Mouse (Mus musculus): ENCODE data around the gene Cmc1. TPM values are rescaled to one million over a fixed set of nuclear protein-coding genes. Genes with fewer than 3 reads are reported as not detected.

The Cmc1 gene
- total RNA-seq, 2 experiments from 2014 or later, result 13.8 TPM

GRCm38 (mm10) chr9:118040218-118041021, 109.6 kb downstream of the Cmc1 start, which contains the start of gene Azi2:
Gene Azi2, plus strand, starts transcription at chr9:118040499.
- peak; percentile 99 for DNase-seq (ENCODE audit: low spot score in 2 of 2)

GRCm38 (mm10) chr9:118034990-118035389, 115.0 kb downstream of the Cmc1 start:
- DNase-seq (ENCODE audit: low spot score in 2 of 2), result no peak

DNA sequence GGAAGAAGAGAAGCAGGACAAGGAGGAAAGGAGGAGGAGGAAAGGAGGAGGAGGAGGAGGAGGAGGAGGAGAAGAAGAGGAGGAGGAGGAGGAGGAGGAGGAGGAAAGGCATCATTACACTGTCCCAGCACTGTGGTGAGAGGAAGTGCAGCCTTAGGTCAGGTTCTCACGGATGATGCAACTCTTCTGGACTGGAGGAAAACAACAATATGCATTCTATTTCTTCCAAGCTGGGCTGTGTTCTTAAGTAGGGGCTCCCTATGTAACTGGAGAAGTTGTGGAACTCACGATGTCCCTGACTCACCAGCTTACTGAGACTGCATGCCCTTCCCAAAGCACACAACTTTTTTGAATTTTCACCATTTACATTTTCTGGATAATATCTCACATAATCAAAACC, 118.3 kb downstream of the Cmc1 start:
- DNase-seq (ENCODE audit: low spot score in 2 of 2), result no peak

- DNase-seq (ENCODE audit: low spot score in 2 of 2), result no peak
Measured at GRCm38 (mm10) chr9:118030252-118030651, 119.7 kb downstream of the Cmc1 start.

- DNase-seq (ENCODE audit: low spot score in 2 of 2), result no peak
Measured at GRCm38 (mm10) chr9:118029490-118029889, 120.5 kb downstream of the Cmc1 start.

DNA sequence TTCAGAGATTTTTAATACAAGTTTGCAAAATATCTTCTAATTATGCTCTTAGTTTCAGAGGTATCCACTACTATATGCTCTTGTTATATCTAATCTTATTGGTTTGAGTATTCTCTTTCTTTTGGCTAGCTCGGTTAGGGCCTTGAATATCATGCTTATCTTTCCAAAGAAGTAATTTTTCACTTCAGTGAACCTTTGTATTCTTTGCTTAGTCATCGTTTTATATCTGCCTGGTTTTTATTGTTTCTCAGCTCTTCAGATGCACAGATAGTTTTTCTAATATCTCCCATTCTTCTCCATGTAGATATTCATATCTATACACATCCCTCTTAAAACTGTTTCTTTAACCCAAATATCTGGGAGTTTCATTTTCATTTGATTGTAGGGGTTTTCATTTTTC, 125.0 kb downstream of the Cmc1 start:
- DNase-seq (ENCODE audit: low spot score in 2 of 2), result no peak

Other genes with a start within 250 kb of the Cmc1 start
- gene Azi2, start 109.7 kb downstream of the Cmc1 start, total RNA-seq (2021), result 10 to 100 TPM; 68.8 to 70.0 TPM

All from left cerebral cortex, adult 18-20 months (tissue).